Mouse (Mus musculus) kidney, postnatal 25 days (tissue): ENCODE data around the gene Endod1.

Experiments used
- DNase-seq, 2 experiments: peaks; one replicate each; pipeline ENCODE4 v3.0.0; 2021; ENCODE audit warnings: mixed read lengths in 2 of 2

Gene Endod1

DNA sequence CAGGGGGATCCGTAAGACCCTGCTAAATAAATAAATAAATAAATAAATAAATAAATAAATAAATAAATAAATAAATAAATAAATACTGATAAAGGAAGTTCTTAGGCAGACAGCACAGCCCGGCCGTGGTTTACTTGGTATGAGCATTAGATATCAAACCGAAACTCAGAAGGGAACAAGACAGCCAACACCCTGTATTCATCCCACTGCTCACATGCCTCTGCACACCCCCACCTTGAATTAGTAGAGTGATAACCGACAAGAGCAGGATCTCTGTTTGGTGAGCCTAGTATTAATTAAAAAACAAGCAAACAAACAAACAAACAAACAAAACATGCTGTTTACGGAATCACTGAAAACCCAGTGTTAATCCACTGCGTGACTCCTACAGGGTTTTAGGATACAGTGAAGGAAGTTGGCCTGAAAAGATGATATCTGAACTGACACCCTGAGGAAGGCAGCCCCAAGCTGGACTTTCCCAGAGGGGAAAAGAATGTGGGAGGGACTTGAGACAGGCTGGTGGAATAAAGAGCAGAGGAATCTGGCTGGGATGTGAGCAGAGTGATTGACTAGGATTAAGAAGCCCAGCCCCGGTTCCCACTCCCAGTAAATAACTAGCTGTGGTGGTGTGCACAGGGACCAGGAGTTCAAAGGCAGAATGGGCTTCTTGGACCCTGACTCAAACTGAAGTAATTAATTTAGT lies at the start of gene Endod1:
Endod1 (minus strand) TSS at position 155 of the 703 bp plus-strand sequence.
- peak; percentile 58 to 60 for DNase-seq

DNA sequence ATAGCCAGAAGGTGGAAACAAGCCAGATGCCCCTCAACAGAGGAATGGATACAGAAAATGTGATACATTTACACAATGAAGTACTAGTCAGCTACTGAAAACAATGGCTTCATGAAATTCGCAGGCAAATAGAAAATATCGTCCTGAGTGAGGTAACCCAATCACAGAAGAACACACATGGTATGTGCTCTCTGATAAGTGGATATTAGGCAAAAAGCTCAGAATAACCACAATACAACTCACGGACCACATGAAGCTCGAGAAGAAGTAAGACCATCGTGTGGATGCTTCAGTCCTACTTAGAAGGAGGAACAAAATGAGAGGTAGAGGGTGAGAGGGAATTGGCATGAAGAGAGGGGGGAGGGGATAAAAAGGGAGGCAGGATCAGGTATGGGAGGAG lies 27.8 kb upstream of the Endod1 start:
- DNase-seq: no peak

DNA sequence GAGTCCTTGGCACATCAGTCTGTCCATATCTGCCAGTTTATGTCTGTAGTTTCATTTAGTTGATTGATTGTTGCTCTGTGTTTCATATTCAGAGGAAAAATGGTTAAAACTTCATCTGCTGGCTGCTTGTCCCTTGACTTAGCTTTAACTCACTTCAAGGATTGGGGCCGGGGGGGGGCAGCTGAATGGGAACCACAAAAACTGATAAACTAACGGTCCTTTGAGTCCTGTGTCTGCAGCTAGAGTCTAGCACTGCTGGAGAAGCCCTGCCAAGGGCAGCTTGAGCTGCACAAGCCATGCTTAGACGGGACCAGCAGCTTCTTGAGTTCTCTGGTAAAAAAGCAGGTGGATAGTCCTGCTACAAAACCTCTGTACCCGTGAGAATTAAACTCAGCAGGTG lies 26.7 kb upstream of the Endod1 start:
- DNase-seq: no peak

DNA sequence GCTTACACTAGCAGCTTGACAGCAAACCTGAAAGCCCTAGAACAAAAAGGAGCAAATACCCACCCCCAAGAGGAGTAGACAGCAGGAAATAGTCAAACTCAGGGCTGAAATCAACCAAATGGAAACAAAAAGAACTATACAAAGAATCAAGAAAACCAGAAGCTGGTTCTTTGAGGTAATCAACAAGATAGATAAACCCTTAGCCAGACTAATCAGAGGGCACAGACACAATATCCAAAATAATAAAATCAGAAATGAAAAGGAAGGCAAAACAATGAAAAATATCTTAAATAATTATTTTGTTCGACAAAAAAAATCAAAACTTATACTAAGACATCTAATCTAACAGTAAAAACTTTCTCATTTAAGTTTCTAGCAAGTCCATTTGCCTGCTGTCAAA lies 24.7 kb upstream of the Endod1 start:
- DNase-seq: no peak

DNA sequence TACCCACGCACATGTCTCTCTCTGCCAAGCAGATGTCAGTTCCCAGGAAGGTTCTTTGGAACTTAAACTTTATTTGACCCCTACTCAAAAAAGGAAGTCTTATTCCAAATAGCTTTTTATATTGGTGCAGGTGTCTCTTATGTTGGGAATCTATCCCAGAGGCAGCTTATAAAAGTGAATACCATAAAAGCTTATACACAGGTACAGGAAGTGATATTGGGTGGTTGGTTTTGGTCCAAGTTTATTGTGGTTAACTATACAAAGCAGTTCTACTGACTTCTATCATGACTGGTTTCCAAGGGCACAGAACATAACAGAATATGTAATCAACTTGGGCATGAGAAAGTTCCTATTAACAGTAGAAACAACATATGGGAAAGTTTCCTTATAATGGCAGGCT lies 20.8 kb upstream of the Endod1 start:
- DNase-seq: no peak

DNA sequence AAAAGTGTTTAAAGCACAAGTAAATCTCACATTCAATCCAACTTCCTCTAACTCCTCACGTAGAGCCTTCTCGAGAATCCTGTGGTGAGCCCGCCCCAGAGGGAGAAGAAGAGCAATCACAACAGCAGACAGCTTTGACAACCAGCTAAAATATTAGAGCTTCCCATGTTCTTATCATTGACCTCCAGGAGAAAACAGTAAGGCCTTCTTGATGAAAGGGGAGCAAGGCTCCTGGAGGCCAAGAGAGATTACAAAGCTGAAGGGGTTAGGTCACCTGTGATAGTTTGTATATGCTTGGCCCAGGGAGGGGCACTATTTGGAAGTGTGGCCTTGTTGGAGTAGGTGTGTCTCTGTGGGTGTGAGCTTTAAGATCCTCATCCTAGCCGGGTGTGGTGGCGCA lies 19.1 kb upstream of the Endod1 start:
- DNase-seq: no peak

DNA sequence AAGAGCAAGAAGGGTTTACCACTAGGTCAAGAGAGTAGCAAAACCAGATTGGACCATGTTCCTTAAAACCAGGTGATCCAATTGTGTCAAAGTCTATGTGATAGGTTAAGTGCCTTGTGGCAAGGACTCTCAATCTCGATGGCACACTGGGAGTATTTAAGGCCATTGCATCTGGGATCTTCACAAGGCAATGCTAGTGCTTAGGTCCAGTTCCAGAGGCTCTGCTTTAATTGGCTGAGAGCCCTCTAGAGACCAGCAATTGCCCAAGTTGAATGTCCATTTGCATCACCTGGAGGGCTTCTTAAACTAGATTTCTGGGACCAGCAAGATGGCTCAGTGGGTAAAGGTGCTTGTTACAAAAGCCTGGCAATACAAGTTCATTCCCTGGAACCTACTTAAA lies 17.6 kb upstream of the Endod1 start:
- no peak for DNase-seq

DNA sequence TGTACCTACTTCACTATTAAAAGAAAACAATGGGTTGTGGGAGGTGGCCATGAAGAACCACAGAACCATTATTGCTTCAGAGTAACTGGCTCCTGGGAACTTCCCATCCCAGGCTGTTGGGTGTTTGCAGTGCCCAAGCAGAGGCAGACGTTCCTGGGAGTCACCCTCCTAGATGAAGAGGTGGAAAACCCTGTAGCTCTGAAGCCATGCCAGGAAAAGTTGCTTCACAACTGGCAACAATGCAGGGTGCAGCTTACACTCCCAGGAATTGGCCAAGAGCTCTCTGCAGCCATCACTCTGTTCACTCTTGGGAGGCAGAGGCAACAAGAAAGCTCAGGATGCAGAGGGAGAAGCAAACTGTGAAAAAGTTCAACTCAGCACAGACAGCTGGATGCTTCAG lies 16.8 kb upstream of the Endod1 start:
- DNase-seq: no peak

DNA sequence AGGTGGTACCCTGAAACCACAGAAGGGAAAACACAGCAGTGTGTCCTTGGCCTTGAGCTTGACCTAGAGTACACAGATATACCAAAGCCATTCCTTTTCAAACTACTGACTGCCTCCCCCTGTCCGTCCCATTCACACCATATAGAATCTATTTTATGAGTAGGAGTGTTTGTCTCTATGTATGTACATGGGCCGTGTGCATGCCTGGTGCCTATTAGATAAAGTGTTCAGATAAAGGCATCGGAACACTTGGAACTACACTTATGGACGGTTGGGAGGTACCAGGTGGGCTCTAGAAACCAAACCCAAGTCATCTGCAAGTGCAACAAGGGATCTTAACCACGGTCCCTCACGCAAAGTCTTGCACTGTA lies 16.1 kb upstream of the Endod1 start:
- DNase-seq: no peak

DNA sequence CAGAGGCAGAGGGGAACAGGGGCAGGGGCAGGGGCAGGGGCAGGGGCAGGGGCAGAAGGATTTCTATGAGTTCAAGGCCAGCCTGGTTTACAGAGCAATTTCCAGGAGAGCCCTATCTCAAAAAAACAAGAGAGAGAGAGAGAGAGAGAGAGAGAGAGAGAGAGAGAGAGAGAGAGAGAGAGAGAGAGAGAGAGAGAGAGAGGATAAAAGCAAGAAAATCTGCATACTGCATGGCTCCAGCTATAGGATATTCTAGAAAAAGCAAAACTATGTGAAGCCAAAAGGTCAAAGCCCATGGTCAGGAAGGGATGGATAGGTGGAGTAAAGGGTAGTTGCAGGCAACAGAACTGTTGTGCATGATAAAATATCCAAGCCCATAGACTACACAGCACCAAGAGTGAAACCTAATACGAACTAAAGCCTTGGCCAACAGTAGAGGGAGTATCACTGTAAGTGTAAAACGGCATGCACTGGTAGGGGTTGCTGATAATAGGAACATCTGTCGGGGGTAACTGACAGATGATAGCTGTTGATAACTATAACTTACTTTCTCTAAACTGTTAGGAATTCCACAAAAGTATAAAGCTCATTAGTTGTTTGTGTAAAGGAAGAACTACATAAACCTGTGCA lies 15.6 kb upstream of the Endod1 start:
- DNase-seq: no peak

DNA sequence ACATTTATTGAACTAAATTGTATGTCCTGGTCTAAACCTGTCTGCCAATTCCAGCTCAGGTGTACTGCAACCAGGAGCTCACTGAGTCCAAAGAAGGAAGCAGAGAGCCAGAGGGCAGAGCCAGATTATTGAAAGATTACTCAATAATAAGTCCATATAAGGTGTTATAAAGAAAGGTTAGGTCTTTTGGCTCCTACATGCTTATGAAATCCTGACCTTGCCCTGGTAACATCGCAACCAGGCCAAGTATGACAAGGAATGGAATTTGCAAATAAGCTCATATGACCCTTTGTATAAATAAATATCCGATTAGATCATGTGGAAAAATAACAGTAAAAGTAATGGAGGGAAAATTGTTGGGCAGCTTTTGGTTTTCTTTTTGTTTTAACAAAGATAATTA lies 14.8 kb upstream of the Endod1 start:
- DNase-seq: no peak

DNA sequence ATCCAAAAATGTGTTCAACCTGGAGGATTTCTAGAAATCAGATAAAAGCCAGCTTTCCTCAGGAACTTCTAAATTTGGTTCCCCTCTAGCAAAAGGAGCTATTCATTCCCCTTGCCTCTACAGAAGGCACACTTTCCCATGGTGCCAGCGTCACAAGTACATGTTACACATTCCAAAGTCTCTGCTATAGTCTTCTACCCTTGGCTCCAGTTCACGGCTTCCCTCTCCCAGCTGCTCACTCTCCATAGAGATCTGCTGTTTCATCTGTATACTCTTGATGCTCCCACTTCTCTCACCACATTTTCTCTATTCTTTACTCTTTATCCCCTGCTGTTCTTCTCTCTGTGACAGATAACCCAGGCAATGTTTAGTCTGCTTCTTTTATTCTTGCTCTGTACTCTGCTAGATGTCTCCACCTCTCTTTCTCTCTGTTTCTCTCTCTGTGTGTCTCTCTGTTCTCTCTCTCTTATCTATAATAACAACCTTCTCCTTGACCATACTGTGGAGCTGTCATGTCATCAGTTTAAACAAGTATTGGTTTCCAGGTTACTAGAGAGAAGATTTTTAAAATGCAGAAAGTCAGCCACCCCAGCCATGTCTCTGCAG lies 13.8 kb upstream of the Endod1 start:
- no peak for DNase-seq

DNA sequence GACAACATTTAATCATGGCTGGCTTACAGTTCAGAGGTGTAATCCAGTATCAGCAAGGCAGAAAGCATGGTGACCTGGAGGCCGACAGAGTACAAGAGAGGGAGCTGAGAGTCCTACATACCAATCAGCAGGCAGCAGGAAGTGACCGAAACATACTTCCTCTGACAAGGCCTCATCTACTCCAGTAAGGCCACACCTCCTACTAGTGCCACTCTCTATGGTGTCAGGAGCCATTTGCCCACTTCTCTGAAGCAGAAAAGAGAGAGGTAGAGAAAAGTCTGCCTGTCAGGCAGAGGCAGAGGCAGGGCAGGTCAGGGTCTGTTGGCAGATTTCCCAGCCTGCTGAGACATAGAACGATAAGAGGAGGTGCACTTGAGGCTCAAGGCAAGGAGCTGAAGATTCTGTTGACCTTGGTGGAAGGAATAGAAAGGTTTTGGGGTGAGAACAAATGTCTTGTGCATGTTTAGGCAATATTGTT lies 10.6 kb upstream of the Endod1 start:
- no peak for DNase-seq

DNA sequence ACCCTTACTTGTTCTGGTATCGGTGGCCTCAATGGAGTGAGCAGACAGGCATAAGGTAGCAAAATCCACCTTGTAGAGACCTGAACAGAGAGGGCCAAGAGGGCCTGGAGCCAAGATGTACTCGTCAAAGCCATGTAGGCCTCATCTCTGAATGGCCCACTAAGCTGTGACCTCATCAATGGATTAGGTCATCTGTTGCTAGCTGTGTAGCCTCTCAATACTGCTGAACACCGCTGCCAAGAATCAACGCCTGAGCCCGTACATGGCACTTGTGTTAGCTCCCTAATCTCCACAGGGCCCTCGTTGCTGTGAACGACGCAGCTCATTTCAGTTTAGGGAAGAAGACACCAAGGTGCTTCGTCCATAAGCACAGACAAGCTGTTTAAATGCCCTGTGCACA lies 10.0 kb upstream of the Endod1 start:
- DNase-seq: no peak

DNA sequence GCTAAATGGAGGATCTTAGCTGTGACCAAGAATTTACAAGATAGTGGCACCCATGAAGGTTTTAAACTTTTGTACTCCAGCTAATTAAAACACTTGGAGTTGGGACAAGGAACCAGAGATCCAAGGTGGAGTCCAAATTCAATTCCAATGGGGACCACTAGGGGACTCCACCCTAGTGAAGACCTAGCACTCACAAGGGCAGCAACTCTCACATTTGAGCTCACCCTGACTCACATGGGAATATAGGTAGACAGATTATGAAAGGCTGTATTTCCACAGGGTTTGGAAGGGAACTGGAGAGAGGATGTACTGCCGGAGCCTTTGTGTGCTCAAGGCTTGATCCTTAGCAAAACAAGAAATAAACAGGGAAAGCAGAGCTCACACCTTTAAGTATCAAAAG lies 9.0 kb upstream of the Endod1 start:
- DNase-seq: peak in 1 of 2 experiments; percentile 34

DNA sequence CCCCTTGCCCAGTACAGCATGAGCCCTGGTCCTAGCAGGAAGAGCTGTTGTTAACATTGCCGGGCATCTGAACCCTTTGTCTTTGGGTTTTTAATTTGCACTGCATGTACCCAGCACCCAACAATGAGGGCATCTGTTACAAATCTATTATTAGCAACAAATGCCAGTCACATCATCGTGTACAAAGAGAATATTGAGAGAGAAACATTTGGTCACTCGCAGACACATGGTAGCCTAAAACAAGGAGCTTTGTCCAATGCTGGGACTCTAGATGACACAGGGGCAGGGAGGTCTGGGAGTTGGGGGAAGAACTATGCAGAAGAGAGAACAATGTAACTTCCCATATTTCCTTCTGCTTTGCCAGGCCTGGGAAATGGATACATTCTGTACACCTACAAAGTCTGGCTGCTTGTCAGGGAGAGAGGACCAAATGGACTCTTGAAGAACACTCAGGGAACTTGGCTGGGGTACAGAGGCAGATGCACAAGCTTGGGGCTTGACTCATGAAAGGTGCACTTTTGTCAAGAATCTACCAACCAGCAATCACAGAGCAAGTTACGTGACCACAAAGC lies 7.8 kb upstream of the Endod1 start:
- DNase-seq: no peak

DNA sequence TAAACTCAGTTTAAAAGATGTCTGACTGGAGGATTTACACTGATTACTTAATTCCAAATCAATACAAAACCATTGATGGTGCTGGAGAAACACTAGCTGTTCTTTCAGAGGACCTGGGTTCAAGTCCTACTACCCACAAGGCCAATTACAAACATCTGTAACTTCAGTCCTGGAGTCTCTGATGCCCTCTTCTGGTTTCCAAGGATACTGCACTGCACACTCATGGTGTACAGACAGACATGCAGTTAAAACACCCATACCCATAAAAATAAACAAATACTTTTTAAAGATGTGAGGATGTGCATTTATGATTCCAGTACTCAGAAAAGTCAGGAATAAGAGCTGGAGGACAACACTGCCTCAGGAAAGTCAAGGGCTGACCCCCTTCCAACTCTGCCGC lies 6.7 kb upstream of the Endod1 start:
- peak in 1 of 2 experiments; percentile 24 for DNase-seq

DNA sequence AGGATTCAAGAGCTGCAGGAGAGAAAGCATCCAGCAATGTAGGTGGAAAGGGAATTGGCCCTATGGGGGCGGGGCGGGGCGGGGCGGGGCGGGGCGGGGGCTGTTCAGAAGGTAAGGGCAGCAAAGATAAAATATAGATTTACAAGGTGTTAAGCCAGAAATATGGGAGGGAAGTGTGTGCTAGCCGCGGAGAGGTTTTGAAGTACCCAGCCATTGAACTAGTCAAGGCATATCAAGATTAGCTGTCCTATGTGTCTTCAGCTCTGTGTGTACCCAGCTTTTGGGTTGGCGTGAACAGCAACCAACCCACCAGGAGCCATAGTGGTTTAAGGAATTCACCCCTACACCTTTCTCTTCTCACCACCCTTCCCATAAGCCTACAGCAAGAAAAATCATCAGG lies 5.5 kb upstream of the Endod1 start:
- DNase-seq: no peak

DNA sequence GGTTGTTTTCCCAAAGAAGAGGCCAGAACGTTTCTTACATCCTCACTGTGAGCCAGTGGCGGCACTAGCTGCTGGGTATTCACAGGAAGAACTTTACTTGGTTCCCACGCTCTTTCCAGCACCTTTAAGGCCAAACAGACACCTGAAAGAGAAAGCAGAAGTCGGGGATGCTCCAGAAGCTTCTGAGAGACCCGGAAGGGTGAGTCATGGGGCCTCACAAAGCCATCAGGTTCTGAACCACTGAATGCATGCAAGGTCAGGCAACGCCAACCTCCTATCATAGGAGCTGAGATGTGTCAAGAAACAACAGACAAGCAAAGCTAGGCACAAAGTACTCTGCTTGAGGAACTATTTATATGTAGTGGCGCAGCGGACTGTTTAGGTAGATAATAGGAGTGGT lies 4.4 kb upstream of the Endod1 start:
- no peak for DNase-seq

DNA sequence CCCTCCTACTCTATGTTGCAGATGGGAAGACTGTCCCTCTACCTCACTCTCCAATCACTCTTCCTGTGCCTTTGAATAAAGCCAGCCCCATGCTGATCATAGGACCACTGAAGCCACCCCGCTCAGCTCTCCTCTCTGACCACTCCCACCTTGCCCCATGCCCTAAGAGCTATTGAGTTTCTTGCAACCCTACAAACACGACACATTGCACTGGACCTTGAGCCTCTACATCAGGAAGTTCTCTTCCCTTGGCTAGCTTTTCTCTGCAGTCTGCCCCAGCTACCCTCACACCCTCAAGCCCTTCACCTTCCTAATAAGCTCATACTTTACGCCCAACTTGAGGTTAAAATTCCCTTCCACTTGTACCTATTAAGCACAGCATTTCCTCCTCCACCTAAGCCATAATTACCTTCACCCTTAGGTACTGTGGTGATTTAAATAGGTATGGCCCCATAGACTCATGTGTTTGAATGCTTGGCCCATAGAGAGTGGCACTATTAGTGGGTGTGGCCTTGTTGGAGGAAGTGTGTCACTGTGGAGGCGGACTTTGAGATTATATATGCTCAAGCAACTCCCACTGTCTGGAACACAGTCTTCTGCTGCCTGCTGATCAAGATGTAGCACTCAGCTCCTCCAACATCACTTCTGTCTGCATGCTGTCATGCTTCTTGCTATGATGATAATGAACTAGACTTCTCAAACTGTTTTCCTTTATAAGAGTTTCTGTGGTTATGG lies 2.0 kb upstream of the Endod1 start:
- DNase-seq: no peak

DNA sequence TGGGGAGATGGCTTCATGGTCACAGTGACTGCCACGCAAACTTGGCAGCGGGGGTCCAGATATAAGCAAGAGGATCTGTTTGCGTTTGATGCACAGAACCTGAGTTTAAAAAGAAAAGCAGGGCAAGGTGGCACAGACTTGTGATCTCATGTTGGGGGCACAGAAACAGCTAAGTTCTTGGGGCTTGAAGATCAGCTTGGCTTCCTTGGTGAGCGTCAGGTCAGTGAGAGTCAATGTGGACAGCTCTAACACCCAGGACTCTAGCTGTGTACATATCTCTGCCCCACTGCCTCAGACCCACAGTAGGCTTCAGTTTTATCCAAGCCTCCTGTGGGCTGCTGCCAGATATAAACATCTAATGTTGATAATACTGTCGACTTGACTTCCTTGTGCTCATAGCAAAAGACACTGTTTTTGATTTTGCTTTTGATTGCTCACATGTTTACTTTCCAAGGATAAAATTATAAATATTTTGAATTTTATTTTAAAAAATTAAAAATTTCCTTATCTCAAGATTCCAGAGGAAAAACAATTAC lies 1.0 kb upstream of the Endod1 start:
- no peak for DNase-seq

DNA sequence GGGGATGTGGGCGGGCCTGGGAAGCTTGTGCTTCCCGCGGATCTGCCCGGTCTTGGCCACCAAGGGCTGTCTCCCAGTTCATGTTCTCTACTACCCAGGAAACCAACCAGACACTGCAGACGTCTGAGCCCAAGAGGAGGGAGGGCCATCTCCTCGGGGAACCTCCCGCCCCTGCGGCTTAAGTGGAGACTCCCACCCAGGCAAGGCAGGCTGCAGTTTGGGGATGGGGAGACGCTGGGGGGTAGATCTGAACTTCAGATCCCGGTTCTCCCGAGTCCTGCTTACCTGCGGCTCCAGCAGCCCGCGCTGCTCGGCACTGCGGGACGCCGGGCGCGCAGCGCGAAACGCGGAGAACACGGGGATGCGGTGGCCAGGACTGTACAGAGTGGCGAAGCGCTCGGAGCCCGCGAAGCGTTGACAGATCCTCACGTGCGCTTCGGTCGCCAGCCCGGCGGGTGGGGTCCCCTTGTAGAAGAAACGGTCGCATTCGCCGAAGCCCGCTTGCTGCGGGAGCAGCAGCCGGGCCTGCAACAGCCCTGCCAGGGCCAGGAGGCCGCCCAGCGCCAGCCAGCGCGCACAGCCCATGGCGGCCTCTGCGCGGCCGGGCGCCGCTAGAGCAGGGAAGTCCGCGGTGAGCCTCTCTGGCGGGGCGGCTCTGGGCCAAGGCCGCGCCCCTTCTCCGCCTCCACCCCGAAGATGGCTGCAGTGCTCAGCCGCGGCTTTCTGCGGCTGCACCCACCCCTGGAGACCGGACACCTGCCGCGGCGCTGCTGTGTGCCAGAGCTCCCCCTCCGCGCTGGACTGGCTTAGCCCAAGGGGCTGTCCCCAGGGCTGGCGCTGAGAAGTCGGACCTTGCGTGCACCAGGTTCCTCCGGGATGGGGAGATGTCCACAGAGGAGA lies 671 bp downstream of the Endod1 start:
- DNase-seq: peak; percentile 81 to 92
